In genomic region chr15:75019446-75019845, GRCm38 (mm10) we compare ENCODE assay signal across 10 mouse cellular contexts. TPM values are rescaled to one million over a fixed set of nuclear protein-coding genes. Genes with fewer than 3 reads are reported as not detected.
DNase-seq lines count a peak whose midpoint lies in the region; ATAC-seq and TF ChIP-seq lines count a peak whose summit lies in the region.
"Not testable (repeated sequence)": the region's sequence is repeated elsewhere in the genome, so short reads cannot be mapped to it uniquely, and the experiment has no call there.
"Had no signal": no experiment of that assay in that cellular context is flagged by ENCODE, and none has a peak within 500 bp of the region (broad histone marks: within the 10 kb centered on the region; RNA-seq: fewer than 3 reads in every experiment).

No protein-coding gene starts in this region.

- not testable (repeated sequence) for TF ChIP-seq POLR2A in liver, adult 2 months (IDR thresholded peaks at IDR 0.05; ENCODE audit: extremely low read depth, insufficient read depth, low read length)

- H3K4me1 ChIP-seq in forebrain, embryonic 14.5 days (ENCODE audit: control insufficient read depth, insufficient read depth, low read length); hindbrain, embryonic 14.5 days (replicated peaks; ENCODE audit: control insufficient read depth, insufficient read depth, low read length); liver, adult 2 months (ENCODE audit: control insufficient read depth, insufficient read depth, low read length); midbrain, embryonic 13.5 days (replicated peaks): not testable (repeated sequence)

- H3K9me3 ChIP-seq in forebrain, embryonic 14.5 days (replicated peaks; ENCODE audit: control insufficient read depth, low read length); hindbrain, embryonic 14.5 days (ENCODE audit: control insufficient read depth, low read length); midbrain, embryonic 13.5 days: not testable (repeated sequence)

- not testable (repeated sequence) for H3K27me3 ChIP-seq in forebrain, embryonic 14.5 days (replicated peaks; ENCODE audit: control insufficient read depth, insufficient read depth, low read length); hindbrain, embryonic 14.5 days (ENCODE audit: control insufficient read depth, insufficient read depth, low read length); liver, adult 2 months (ENCODE audit: control insufficient read depth, insufficient read depth, low read length); midbrain, embryonic 13.5 days

- peak; percentile 78 for TF ChIP-seq CTCF in liver, adult 2 months (IDR thresholded peaks at IDR 0.05; ENCODE audit: low read depth, low read length)

- not testable (repeated sequence) for H3K79me2 ChIP-seq in liver, adult 2 months (ENCODE audit: control insufficient read depth, insufficient read depth, low read length)

- H3K4me2 ChIP-seq in forebrain, embryonic 14.5 days (ENCODE audit: low read length); hindbrain, embryonic 14.5 days (replicated peaks); midbrain, embryonic 13.5 days (replicated peaks): not testable (repeated sequence)

- H3K9ac ChIP-seq in forebrain, embryonic 14.5 days (ENCODE audit: low read length); hindbrain, embryonic 14.5 days; liver, adult 2 months (ENCODE audit: low read depth, low read length); midbrain, embryonic 13.5 days (replicated peaks): not testable (repeated sequence)

- H3K4me3 ChIP-seq in forebrain, embryonic 14.5 days (ENCODE audit: low read depth, low read length); hindbrain, embryonic 14.5 days (replicated peaks; ENCODE audit: low read length); liver, adult 2 months (ENCODE audit: insufficient read depth, low read depth, low read length); midbrain, embryonic 13.5 days (replicated peaks): not testable (repeated sequence)

- peak; percentile 49 for ATAC-seq in activated CD4-positive, CD25-positive, alpha-beta regulatory T cell, adult 4 months
- 0 out of 2 replicates have a peak, but pooled peaks have one; percentile 57 for ATAC-seq in forebrain, embryonic 14.5 days
- ATAC-seq in hindbrain, embryonic 14.5 days (ENCODE audit: low FRiP score): not testable (repeated sequence)
- ATAC-seq in midbrain, embryonic 13.5 days: peak; percentile 55

- not testable (repeated sequence) for H3K36me3 ChIP-seq in forebrain, embryonic 14.5 days (ENCODE audit: control insufficient read depth, insufficient read depth, low read length); hindbrain, embryonic 14.5 days (replicated peaks; ENCODE audit: control insufficient read depth, insufficient read depth); liver, adult 2 months (ENCODE audit: control insufficient read depth, insufficient read depth, low read length); midbrain, embryonic 13.5 days

- 40% methylated on average over 2 of the region's 2 CpGs for WGBS in forebrain, embryonic 14.5 days
- 30% methylated on average over 2 of the region's 2 CpGs for WGBS in hindbrain, embryonic 14.5 days
- 45% methylated on average over 2 of the region's 2 CpGs for WGBS in liver, adult 2 months
- 35% methylated on average over 2 of the region's 2 CpGs for WGBS in midbrain, embryonic 13.5 days

- H3K27ac ChIP-seq in forebrain, embryonic 14.5 days (ENCODE audit: low read depth, low read length); hindbrain, embryonic 14.5 days; liver, adult 2 months (replicated peaks; ENCODE audit: insufficient read depth, low read depth, low read length); midbrain, embryonic 13.5 days: not testable (repeated sequence)

- DNase-seq in CD4-positive, CD25-positive, alpha-beta regulatory T cell, adult 2 months (ENCODE audit: low read depth, low spot score): peak; percentile 56
- DNase-seq in cerebellum, postnatal 25 days: peak; percentile 4 to 10
- peak; percentile 47 for DNase-seq in forebrain, embryonic 14.5 days (ENCODE audit: low spot score)
- DNase-seq in hindbrain, embryonic 14.5 days (ENCODE audit: low spot score): peak; percentile 25
- peak; percentile 51 for DNase-seq in liver, adult 2 months (ENCODE audit: extremely low read depth, low read depth, low spot score)
- peak; percentile 21 for DNase-seq in retina, postnatal 7 days (ENCODE audit: low read depth, low spot score)

RNA-seq across cellular contexts. Expression of gene Ly6a, which starts 21.6 kb away (rescaled TPM):
- polyA plus RNA-seq in activated CD4-positive, CD25-positive, alpha-beta regulatory T cell, adult 4 months (2017; shearing (Covaris generic)): 100 to 1,000 TPM; 746 to 867 TPM
- 0.93 TPM in 1 of 2 replicates, not detected in the other for polyA plus RNA-seq in forebrain, embryonic 14.5 days (2014; fragmentation: Nextera tagmentation; extraction: Ambion mirVana)
- 0.81 and 1.2 TPM in 2 replicates for polyA plus RNA-seq in hindbrain, embryonic 14.5 days (2014; fragmentation: Nextera tagmentation; extraction: Ambion mirVana)
- total RNA-seq in liver, adult 2 months (2014; rRNA removed): 12.4 and 22.7 TPM in 2 replicates
- 13.9 and 26.3 TPM in 2 replicates for polyA plus RNA-seq in liver, adult 2 months (2012; rRNA removed)
- 0.34 and 0.50 TPM in 2 replicates for polyA plus RNA-seq in midbrain, embryonic 13.5 days (2015; fragmentation: Nextera tagmentation; extraction: Ambion mirVana)
- polyA plus RNA-seq: neural tube, embryonic 12.5 days had no signal

RNA-seq across cellular contexts. Expression of gene Ly6c1, which starts 29.2 kb away (rescaled TPM):
- 10 to 100 TPM; 57.5 to 82.1 TPM for polyA plus RNA-seq in activated CD4-positive, CD25-positive, alpha-beta regulatory T cell, adult 4 months (2017; shearing (Covaris generic))
- polyA plus RNA-seq in forebrain, embryonic 14.5 days (2014; fragmentation: Nextera tagmentation; extraction: Ambion mirVana): 3.0 and 4.5 TPM in 2 replicates
- polyA plus RNA-seq in hindbrain, embryonic 14.5 days (2014; fragmentation: Nextera tagmentation; extraction: Ambion mirVana): 5.6 and 5.9 TPM in 2 replicates
- 0.87 and 1.2 TPM in 2 replicates for total RNA-seq in liver, adult 2 months (2014; rRNA removed)
- polyA plus RNA-seq in liver, adult 2 months (2012; rRNA removed): 1.9 and 2.1 TPM in 2 replicates
- polyA plus RNA-seq in midbrain, embryonic 13.5 days (2015; fragmentation: Nextera tagmentation; extraction: Ambion mirVana): 0.92 and 1.4 TPM in 2 replicates

RNA-seq across cellular contexts. Expression of gene Ly6i, which starts 36.2 kb away (rescaled TPM):
- polyA plus RNA-seq in activated CD4-positive, CD25-positive, alpha-beta regulatory T cell, adult 4 months (2017; shearing (Covaris generic)): under 1 TPM in 1 of 2 experiments, not detected in 1; 0.30 TPM
- polyA plus RNA-seq in forebrain, embryonic 14.5 days (2014; fragmentation: Nextera tagmentation; extraction: Ambion mirVana): not detected in 2 replicates
- polyA plus RNA-seq in hindbrain, embryonic 14.5 days (2014; fragmentation: Nextera tagmentation; extraction: Ambion mirVana): not detected in 2 replicates
- not detected in 2 replicates for total RNA-seq in liver, adult 2 months (2014; rRNA removed)
- polyA plus RNA-seq in liver, adult 2 months (2012; rRNA removed): not detected in 2 replicates
- polyA plus RNA-seq in midbrain, embryonic 13.5 days (2015; fragmentation: Nextera tagmentation; extraction: Ambion mirVana): not detected in 2 replicates
- polyA plus RNA-seq: liver, embryonic 16.5 days; neural tube, embryonic 12.5 days had no signal

Comparison
In these comparisons a context has a peak if more than half of its experiments do, and no peak if none do; other contexts are left out.
1. RNA of gene Ly6a, which starts 21.6 kb away (polyA plus RNA-seq): 746 to 867 TPM in activated CD4-positive, CD25-positive, alpha-beta regulatory T cell, adult 4 months; 13.9 to 26.3 TPM in liver, adult 2 months, 0.81 to 1.2 TPM in hindbrain, embryonic 14.5 days, 0.34 to 0.50 TPM in midbrain, embryonic 13.5 days and 0.93 TPM in forebrain, embryonic 14.5 days; every median in the first group is over 10 times any median in the second.
2. Peak in every context shown above with its lines, with median percentiles within 50 percentile points of each other: DNase-seq.